Mouse (Mus musculus) kidney, embryonic 16.5 days (tissue): Measurements from ENCODE around the gene Anapc16. TPM values are rescaled to one million over a fixed set of nuclear protein-coding genes. Genes with fewer than 3 reads are reported as not detected.
A peak's percentile ranks its signal among the peaks of the same experiment; 100 is the strongest.

ENCODE experiments used
- ATAC-seq: fragments of 200-750 bp; cut with Nextera tagmentation; 2 replicates; pipeline ENCODE4 v1.8.0; 2017; ENCODE audit warnings: moderate TSS enrichment; ENCODE audit not compliant: low FRiP score, low TSS enrichment
- H3K27ac ChIP-seq: fragments of 300-500 bp; sonication (generic); 2 replicates; pipeline ENCODE4 v1.5.1; 2014; ENCODE audit warnings: low read length
- H3K27me3 ChIP-seq: fragments of 300-500 bp; sonication (generic); 2 replicates; pipeline ENCODE4 v1.6.1; 2014; ENCODE audit warnings: low read length, control low read depth, mixed read lengths; ENCODE audit not compliant: insufficient read depth
- H3K36me3 ChIP-seq: fragments of 300-500 bp; sonication (generic); 2 replicates; pipeline ENCODE4 v1.6.1; 2014; ENCODE audit warnings: low read length, control low read depth, mixed read lengths; ENCODE audit not compliant: insufficient read depth
- H3K4me1 ChIP-seq: fragments of 300-500 bp; sonication (generic); 2 replicates; pipeline ENCODE4 v1.6.1; 2014; ENCODE audit warnings: low read length, control low read depth, mixed read lengths; ENCODE audit not compliant: insufficient read depth
- H3K4me2 ChIP-seq: fragments of 300-500 bp; sonication (generic); replicated peaks from 2 replicates; pipeline ENCODE4 v1.6.1; 2014; ENCODE audit warnings: low read depth, low read length
- H3K4me3 ChIP-seq: fragments of 300-500 bp; sonication (generic); 2 replicates; pipeline ENCODE4 v1.5.1; 2014; ENCODE audit warnings: mild to moderate bottlenecking, low read length
- H3K9ac ChIP-seq: fragments of 300-500 bp; sonication (generic); replicated peaks from 2 replicates; pipeline ENCODE4 v1.6.1; 2014; ENCODE audit warnings: low read length
- H3K9me3 ChIP-seq: fragments of 300-500 bp; sonication (generic); 2 replicates; pipeline ENCODE4 v1.6.1; 2016; ENCODE audit warnings: low read length, control low read depth
- WGBS: fragments of 180-500 bp; shearing (Covaris S2); extraction: QIAGEN DNeasy Blood & Tissue Kit; methylation state at CpG from one replicate; pipeline ENCODE4 v1.1.7; 2014; 5-methylcytosine and 5-hydroxymethylcytosine counted together
- polyA plus RNA-seq: library from polyadenylated mRNA; unstranded; fragments of >200 nt; fragmentation: Nextera tagmentation; extraction: Ambion mirVana; gene quantifications from 2 replicates; pipeline ENCODE4 v1.2.1, GENCODE M21; 2015

The Anapc16 gene
- polyA plus RNA-seq, 1 experiment from 2014 or later = 93.6 TPM

- Histone ChIP-seq H3K9ac (no peak overlapping the region), H3K4me3 (no peak overlapping the region), H3K27me3 (no peaks in the 10 kb centered on the region), H3K27ac (no peak overlapping the region), H3K4me1 (peaks cover 43% of the 10 kb centered on the region), H3K9me3 (no peaks in the 10 kb centered on the region), H3K4me2 (no peak overlapping the region), H3K36me3 (0 out of 2 replicates have a peak, but pooled peaks cover 3% of the 10 kb centered on the region)
- WGBS = 62% methylated on average over 7 of the region's 7 CpGs
- ATAC-seq = no peak
Observed at GRCm38 (mm10) chr10:59947296-59948073, 55.5 kb downstream of the Anapc16 start.

- Histone ChIP-seq H3K27ac (no peak overlapping the region), H3K36me3 (0 out of 2 replicates have a peak, but pooled peaks cover 3% of the 10 kb centered on the region), H3K4me3 (no peak overlapping the region), H3K9me3 (no peaks in the 10 kb centered on the region), H3K4me2 (no peak overlapping the region), H3K27me3 (no peaks in the 10 kb centered on the region), H3K9ac (no peak overlapping the region), H3K4me1 (peaks cover 49% of the 10 kb centered on the region)
- no peak for ATAC-seq
- 89% methylated on average over 5 of the region's 5 CpGs for WGBS
Observed at GRCm38 (mm10) chr10:59946362-59946761, 56.6 kb downstream of the Anapc16 start.

- no peak overlapping the region for H3K27ac ChIP-seq
- H3K36me3 ChIP-seq = 0 out of 2 replicates have a peak, but pooled peaks cover 3% of the 10 kb centered on the region
- H3K9ac ChIP-seq = no peak overlapping the region
- H3K4me2 ChIP-seq = no peak overlapping the region
- no peaks in the 10 kb centered on the region for H3K9me3 ChIP-seq
- 90% methylated on average over 3 of the region's 3 CpGs for WGBS
- no peaks in the 10 kb centered on the region for H3K27me3 ChIP-seq
- no peak overlapping the region for H3K4me3 ChIP-seq
- no peak for ATAC-seq
- peaks cover 46% of the 10 kb centered on the region for H3K4me1 ChIP-seq
Observed at GRCm38 (mm10) chr10:59945416-59945815, 57.5 kb downstream of the Anapc16 start.

GRCm38 (mm10) chr10:59943421-59943989, 59.4 kb downstream of the Anapc16 start:
- Histone ChIP-seq H3K4me2 (peak overlapping the region; percentile 70), H3K36me3 (no peaks in the 10 kb centered on the region), H3K4me3 (peak overlapping the region; percentile 35), H3K9me3 (no peaks in the 10 kb centered on the region), H3K27me3 (no peaks in the 10 kb centered on the region), H3K4me1 (peaks cover 27% of the 10 kb centered on the region), H3K9ac (peak overlapping the region; percentile 59), H3K27ac (peak overlapping the region; percentile 75)
- 35% methylated on average over 13 of the region's 13 CpGs for whole genome bisulfite sequencing
- ATAC-seq = peak; percentile 57

- Histone ChIP-seq H3K27ac (peak overlapping the region; percentile 75), H3K9me3 (no peaks in the 10 kb centered on the region), H3K27me3 (no peaks in the 10 kb centered on the region), H3K4me3 (peak overlapping the region; percentile 35), H3K4me1 (peaks cover 21% of the 10 kb centered on the region), H3K4me2 (peak overlapping the region; percentile 70), H3K9ac (peak overlapping the region; percentile 59), H3K36me3 (no peaks in the 10 kb centered on the region)
- peak; percentile 68 for ATAC-seq
- WGBS = 2% methylated on average over 16 of the region's 16 CpGs
Observed at GRCm38 (mm10) chr10:59942847-59943420, 60.0 kb downstream of the Anapc16 start.

GRCm38 (mm10) chr10:59942281-59942846, 60.6 kb downstream of the Anapc16 start:
- Histone ChIP-seq H3K36me3 (no peaks in the 10 kb centered on the region), H3K4me3 (peak overlapping the region; percentile 35), H3K27me3 (no peaks in the 10 kb centered on the region), H3K27ac (peak overlapping the region; percentile 75; the same call in 1 of the 2 replicates), H3K4me2 (peak overlapping the region; percentile 70), H3K4me1 (peaks cover 20% of the 10 kb centered on the region), H3K9ac (peak overlapping the region; percentile 59), H3K9me3 (no peaks in the 10 kb centered on the region)
- no peak; the same call in 1 of the 2 replicates for ATAC-seq
- 48% methylated on average over 15 of the region's 21 CpGs for WGBS

GRCm38 (mm10) chr10:59939081-59939480, 63.9 kb downstream of the Anapc16 start:
- H3K4me1 ChIP-seq = peaks cover 20% of the 10 kb centered on the region

GRCm38 (mm10) chr10:59938662-59939061, 64.3 kb downstream of the Anapc16 start:
- WGBS = 72% methylated on average over 5 of the region's 5 CpGs
- Histone ChIP-seq H3K27me3 (no peaks in the 10 kb centered on the region), H3K4me3 (no peak overlapping the region), H3K9me3 (no peaks in the 10 kb centered on the region), H3K36me3 (no peaks in the 10 kb centered on the region), H3K4me1 (peaks cover 19% of the 10 kb centered on the region), H3K4me2 (no peak overlapping the region), H3K9ac (no peak overlapping the region), H3K27ac (no peak overlapping the region)
- ATAC-seq = no peak

More at GRCm38 (mm10) chr10:59939081-59939480, 63.9 kb downstream of the Anapc16 start:
- Histone ChIP-seq H3K27me3 (no peaks in the 10 kb centered on the region), H3K4me3 (no peak overlapping the region), H3K36me3 (no peaks in the 10 kb centered on the region), H3K27ac (no peak overlapping the region), H3K4me2 (no peak overlapping the region), H3K9ac (no peak overlapping the region), H3K9me3 (no peaks in the 10 kb centered on the region)
- no peak for ATAC-seq
- WGBS = 38% methylated on average over 1 of the region's 1 CpGs
